Mouse (Mus musculus) lung, embryonic 16.5 days (tissue): ENCODE results near the gene Krtap28-13. TPM values are rescaled to one million over a fixed set of nuclear protein-coding genes. Genes with fewer than 3 reads are reported as not detected.

Source experiments
- ATAC-seq: fragments of 200-750 bp; cut with Nextera tagmentation; 2 replicates; pipeline ENCODE4 v1.8.0; 2017; ENCODE audit warnings: low read depth, mild to moderate bottlenecking, moderate library complexity
- H3K27ac ChIP-seq: fragments of 300-500 bp; sonication (generic); 2 replicates; pipeline ENCODE4 v1.5.1; 2014; ENCODE audit warnings: mild to moderate bottlenecking, control low read depth, low read length
- H3K27me3 ChIP-seq: fragments of 300-500 bp; sonication (generic); 2 replicates; pipeline ENCODE4 v1.6.1; 2014; ENCODE audit warnings: low read depth, low read length, mixed read lengths; ENCODE audit not compliant: control insufficient read depth, insufficient read depth
- H3K36me3 ChIP-seq: fragments of 300-500 bp; sonication (generic); 2 replicates; pipeline ENCODE4 v1.6.1; 2014; ENCODE audit warnings: low read length; ENCODE audit not compliant: control insufficient read depth, insufficient read depth
- H3K4me1 ChIP-seq: fragments of 300-500 bp; sonication (generic); replicated peaks from 2 replicates; pipeline ENCODE4 v1.6.1; 2014; ENCODE audit warnings: low read length, mixed read lengths; ENCODE audit not compliant: control insufficient read depth, insufficient read depth
- H3K4me2 ChIP-seq: fragments of 300-500 bp; sonication (generic); 2 replicates; pipeline ENCODE4 v1.6.1; 2014; ENCODE audit warnings: low read depth, low read length, control low read depth
- H3K4me3 ChIP-seq: fragments of 300-500 bp; sonication (generic); 2 replicates; pipeline ENCODE4 v1.5.1; 2014; ENCODE audit warnings: mild to moderate bottlenecking, low read length, control low read depth
- H3K9ac ChIP-seq: fragments of 300-500 bp; sonication (generic); 2 replicates; pipeline ENCODE4 v1.6.1; 2014; ENCODE audit warnings: low read length, control low read depth
- H3K9me3 ChIP-seq: fragments of 300-500 bp; sonication (generic); 2 replicates; pipeline ENCODE4 v1.6.1; 2016; ENCODE audit warnings: low read length; ENCODE audit not compliant: control insufficient read depth
- WGBS: fragments of 180-500 bp; shearing (Covaris S2); extraction: QIAGEN DNeasy Blood & Tissue Kit; methylation state at CpG from one replicate; pipeline ENCODE4 v1.1.7; 2014; 5-methylcytosine and 5-hydroxymethylcytosine counted together
- polyA plus RNA-seq: library from polyadenylated mRNA; unstranded; fragments of >200 nt; fragmentation: Nextera tagmentation; extraction: Ambion mirVana; gene quantifications from 2 replicates; pipeline ENCODE4 v1.2.1, GENCODE M21; 2015

Gene Krtap28-13
- polyA plus RNA-seq, 1 experiment from 2014 or later, result not detected

DNA sequence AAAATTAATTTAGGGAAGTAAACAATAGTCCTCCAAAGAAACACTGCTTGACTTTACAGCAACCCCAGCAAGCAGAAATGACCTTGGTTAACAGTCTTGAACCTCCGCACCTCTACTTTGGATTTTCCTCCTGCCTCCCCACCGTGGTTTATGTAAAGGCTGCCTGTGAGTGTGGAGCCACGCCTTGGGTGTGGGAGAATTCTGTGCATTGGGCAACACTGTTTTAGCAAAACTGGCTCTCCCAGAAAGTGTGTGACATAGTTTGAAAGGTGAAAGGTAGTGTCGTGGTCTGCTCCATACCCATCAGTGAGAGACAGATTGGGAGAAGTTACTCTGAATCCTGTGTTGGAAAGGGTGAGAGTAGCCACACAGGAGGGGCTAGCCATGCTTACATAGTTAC, 21.6 kb upstream of the Krtap28-13 start:
- Histone ChIP-seq H3K36me3 (no peaks in the 10 kb centered on the region), H3K4me3 (no peak overlapping the region), H3K27ac (no peak overlapping the region), H3K4me1 (peaks cover 5% of the 10 kb centered on the region; the same call in 1 of the 2 replicates), H3K9ac (no peak overlapping the region), H3K27me3 (no peaks in the 10 kb centered on the region), H3K4me2 (no peak overlapping the region), H3K9me3 (no peaks in the 10 kb centered on the region)
- WGBS, result 66% methylated on average over 4 of the region's 4 CpGs
- 0 out of 2 replicates have a peak, but pooled peaks have one; percentile 38 for ATAC-seq

DNA sequence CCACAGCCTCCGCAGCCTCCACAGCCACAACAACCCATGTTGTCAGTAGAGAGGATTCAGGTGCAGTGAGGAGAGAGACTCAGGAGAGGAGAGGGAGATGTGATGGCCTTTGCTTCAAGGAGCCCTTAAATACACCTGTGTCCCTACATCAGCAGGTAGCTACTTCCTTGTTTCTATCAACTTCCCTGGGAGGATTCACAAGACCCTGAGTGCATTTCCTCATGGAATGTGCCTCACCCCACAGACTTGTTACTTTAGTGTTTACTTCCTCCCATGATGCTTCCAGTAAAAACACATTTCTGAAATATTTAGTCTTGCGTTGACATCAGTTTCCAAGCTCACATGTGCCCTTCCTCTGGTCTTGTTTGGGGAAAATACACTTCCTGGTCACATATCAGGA, 18.4 kb upstream of the Krtap28-13 start, which contains the start of gene Krtap28-10:
Gene Krtap28-10 (minus strand): TSS at position 101 of the 400 bp plus-strand sequence.
- Histone ChIP-seq H3K9ac (no peak within 1 kb of the TSS), H3K4me2 (no peak within 1 kb of the TSS), H3K9me3 (no peaks in the 10 kb centered on the region), H3K36me3 (no peaks in the 10 kb centered on the region), H3K27me3 (no peaks in the 10 kb centered on the region), H3K4me1 (peaks cover 5% of the 10 kb centered on the region; the same call in 1 of the 2 replicates), H3K27ac (no peak within 1 kb of the TSS), H3K4me3 (no peak within 1 kb of the TSS)
- 84% methylated on average over 2 of the region's 2 CpGs for WGBS
- no peak for ATAC-seq

DNA sequence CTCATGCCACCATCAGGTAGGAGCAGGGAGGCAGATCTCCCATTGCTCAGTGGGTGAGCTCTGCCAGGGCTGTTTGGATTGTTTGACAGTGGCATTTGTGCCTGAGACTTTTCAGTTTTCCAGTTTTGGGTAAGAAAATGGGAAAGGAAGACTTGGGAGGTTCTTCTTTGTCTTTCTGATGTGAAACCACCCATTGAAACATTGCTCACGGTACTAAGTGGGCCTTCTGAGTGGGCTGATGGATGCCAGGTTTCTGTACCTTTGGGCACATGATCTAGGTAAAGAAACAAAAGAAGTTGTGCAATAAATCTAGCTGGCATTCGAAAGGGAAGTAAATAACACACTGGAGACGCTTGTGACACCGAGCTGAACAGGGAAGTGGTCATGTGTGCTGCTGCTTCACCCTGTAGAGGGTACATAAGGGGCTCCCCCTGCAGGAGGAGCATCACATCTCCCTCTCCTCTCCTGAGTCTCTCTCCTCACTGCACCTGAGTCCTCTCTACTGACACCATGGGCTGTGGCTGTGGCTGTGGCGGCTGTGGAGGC, 15.8 kb upstream of the Krtap28-13 start, which contains the start of gene Gm47969:
Gene Gm47969 (plus strand): TSS at position 51 of the 546 bp plus-strand sequence.
- ATAC-seq, result no peak
- 63% methylated on average over 5 of the region's 5 CpGs for WGBS
- H3K4me1 ChIP-seq, result no peaks in the 10 kb centered on the region
- no peak within 1 kb of the TSS for H3K4me2 ChIP-seq
- H3K27me3 ChIP-seq, result no peaks in the 10 kb centered on the region
- H3K9ac ChIP-seq, result no peak within 1 kb of the TSS
- no peaks in the 10 kb centered on the region for H3K9me3 ChIP-seq
- no peak within 1 kb of the TSS for H3K27ac ChIP-seq
- no peak within 1 kb of the TSS for H3K4me3 ChIP-seq
- no peaks in the 10 kb centered on the region for H3K36me3 ChIP-seq

DNA sequence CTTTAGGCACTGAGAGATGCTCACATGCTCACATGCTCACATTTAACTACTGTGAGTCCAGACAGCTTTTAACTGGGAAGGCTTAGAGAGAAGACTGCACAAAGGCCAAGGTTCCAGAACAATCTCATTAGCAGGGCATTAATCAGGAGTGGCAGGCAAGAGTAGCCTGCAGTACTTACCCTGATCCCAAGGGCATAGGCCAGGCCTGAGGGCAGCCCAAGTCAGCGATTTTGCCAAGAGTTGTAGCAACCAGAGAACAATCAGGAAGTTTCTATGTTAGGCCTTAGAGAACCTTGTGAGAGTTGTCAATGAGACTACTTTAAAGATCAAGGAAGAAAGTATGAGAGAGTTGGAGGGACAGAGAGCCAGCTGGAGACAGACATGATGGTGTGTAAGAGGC, 2.2 kb upstream of the Krtap28-13 start:
- no peaks in the 10 kb centered on the region for H3K36me3 ChIP-seq
- H3K27me3 ChIP-seq, result no peaks in the 10 kb centered on the region
- H3K9ac ChIP-seq, result no peak overlapping the region
- H3K9me3 ChIP-seq, result no peaks in the 10 kb centered on the region
- no peaks in the 10 kb centered on the region for H3K4me1 ChIP-seq
- H3K4me3 ChIP-seq, result no peak overlapping the region
- H3K27ac ChIP-seq, result no peak overlapping the region
- WGBS, result 39% methylated on average over 1 of the region's 1 CpGs
- ATAC-seq, result no peak
- H3K4me2 ChIP-seq, result no peak overlapping the region

DNA sequence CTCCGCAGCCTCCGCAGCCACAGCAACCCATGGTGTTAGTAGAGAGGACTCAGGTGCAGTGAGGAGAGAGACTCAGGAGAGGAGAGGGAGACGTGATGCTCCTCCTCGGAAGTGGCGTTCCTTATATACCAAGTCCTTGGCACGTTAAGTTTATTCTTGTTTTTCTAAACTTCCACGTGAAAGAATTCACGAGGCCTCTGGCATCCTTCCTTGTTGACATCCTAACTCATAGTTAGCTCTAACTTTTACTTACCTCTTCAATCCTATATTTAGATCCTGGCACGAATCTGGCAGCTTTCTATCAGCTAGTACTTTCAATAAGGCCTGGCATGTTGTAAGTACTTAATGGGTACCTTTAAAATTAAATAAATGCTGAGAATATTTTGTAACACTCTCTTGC, 1.5 kb upstream of the Krtap28-13 start, which contains the start of gene A030005K14Rik:
Gene A030005K14Rik (minus strand): TSS at position 101 of the 400 bp plus-strand sequence.
- Histone ChIP-seq H3K4me1 (no peaks in the 10 kb centered on the region), H3K36me3 (no peaks in the 10 kb centered on the region), H3K27me3 (no peaks in the 10 kb centered on the region), H3K9ac (no peak within 1 kb of the TSS), H3K4me2 (no peak within 1 kb of the TSS), H3K27ac (no peak within 1 kb of the TSS), H3K4me3 (no peak within 1 kb of the TSS), H3K9me3 (no peaks in the 10 kb centered on the region)
- no peak for ATAC-seq
- WGBS, result 80% methylated on average over 9 of the region's 9 CpGs

DNA sequence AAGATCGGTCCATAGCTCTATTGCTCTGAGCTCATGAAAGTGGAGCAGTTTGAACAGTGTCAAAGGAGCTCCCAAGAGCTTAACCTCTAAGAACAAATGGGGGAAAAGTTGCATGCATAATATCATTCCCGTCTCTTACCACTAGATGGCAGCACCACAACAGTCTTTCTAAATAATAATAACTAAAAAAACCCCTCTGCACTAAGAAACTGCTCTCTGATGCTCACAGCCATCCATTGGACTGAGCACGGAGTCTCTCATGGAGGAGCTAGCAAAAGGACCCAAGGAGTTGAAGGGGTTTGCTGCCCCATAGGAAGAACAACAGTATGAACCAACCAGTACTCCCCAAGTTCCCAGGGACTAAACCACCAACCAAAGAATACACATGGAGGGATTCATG, 4.1 kb downstream of the Krtap28-13 start:
- no peak for ATAC-seq
- no peaks in the 10 kb centered on the region for H3K36me3 ChIP-seq
- no peaks in the 10 kb centered on the region for H3K4me1 ChIP-seq
- no peaks in the 10 kb centered on the region for H3K9me3 ChIP-seq
- H3K9ac ChIP-seq, result no peak overlapping the region
- H3K27me3 ChIP-seq, result no peaks in the 10 kb centered on the region
- no peak overlapping the region for H3K4me2 ChIP-seq
- H3K27ac ChIP-seq, result no peak overlapping the region
- WGBS, result 24% methylated on average over 3 of the region's 3 CpGs
- no peak overlapping the region for H3K4me3 ChIP-seq

DNA sequence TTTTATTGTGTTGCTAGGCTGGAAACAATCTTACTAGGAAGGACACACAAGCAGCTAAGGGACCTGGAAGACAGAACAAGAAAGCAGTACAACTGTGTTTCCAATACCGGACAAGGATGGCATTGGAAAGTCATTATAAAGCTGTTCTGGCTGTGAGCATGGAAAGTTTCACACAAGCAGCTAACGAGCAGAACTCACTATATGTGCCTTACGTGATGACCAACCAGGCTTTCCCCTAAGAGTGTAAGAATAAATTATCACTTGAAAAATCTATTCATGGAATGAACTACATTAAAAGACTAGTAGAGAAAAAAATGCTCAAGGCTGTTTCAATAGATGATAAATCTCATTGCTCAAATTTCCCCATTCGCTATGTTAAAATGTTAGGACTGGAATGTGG, 5.8 kb downstream of the Krtap28-13 start:
- Histone ChIP-seq H3K27me3 (no peaks in the 10 kb centered on the region), H3K4me3 (no peak overlapping the region), H3K4me1 (no peaks in the 10 kb centered on the region), H3K4me2 (no peak overlapping the region), H3K27ac (no peak overlapping the region), H3K9ac (no peak overlapping the region), H3K36me3 (no peaks in the 10 kb centered on the region), H3K9me3 (no peaks in the 10 kb centered on the region)
- no peak for ATAC-seq
- 89% methylated on average over 4 of the region's 4 CpGs for WGBS

DNA sequence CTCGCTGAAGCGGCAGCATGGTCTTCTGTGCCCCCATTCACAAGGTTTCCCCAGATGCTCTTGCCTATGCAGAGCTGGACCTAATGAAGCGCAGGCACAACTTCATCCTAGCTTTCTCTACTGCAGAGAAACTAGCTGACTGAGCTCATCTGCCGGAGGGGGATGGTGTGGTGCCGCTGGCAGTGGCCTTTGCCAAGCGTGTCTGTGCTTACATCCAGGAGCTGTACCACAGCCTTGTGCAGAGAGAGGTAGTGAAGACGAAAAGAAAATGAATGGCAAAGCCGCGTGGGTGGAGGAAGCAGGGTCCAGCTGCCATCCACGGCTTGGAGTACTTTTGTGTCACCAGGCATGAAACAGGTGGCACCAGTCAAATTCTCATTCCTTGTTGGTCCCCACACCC, 6.5 kb downstream of the Krtap28-13 start:
- no peak for ATAC-seq
- H3K27me3 ChIP-seq, result no peaks in the 10 kb centered on the region
- 79% methylated on average over 10 of the region's 10 CpGs for WGBS
- no peak overlapping the region for H3K4me3 ChIP-seq
- no peaks in the 10 kb centered on the region for H3K4me1 ChIP-seq
- H3K4me2 ChIP-seq, result no peak overlapping the region
- H3K9me3 ChIP-seq, result no peaks in the 10 kb centered on the region
- no peak overlapping the region for H3K9ac ChIP-seq
- H3K27ac ChIP-seq, result no peak overlapping the region
- no peaks in the 10 kb centered on the region for H3K36me3 ChIP-seq

DNA sequence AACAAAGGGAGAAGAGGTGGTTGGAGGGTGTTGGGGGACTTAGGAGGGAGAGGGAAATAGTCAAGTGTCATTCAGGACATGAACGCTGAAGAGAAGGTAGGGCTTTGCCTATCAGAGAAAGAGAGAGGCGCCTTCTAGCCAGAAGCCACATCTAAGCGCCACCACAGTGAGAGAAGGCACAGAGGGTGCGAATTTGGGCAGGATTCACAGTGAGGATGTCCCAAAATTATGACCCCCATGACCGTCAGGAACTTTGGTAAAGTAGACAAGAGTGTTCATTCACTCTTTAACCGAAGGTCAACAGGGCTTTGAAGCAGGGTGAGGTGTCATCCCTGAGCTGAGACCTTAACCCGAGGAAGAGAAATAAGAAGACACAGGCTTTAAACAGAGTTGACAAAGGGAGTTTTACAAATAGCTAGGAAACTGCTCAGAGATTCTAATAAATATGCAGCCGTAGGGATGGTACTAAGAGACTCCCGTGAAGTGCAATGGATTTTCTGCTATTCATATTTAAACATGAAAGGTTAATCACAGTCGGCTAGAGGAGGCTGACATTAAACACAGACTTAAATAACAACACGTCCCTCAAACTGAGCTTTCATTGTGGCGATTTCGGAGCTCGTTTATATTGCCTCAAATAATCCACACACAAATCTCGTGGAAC, 14.9 kb downstream of the Krtap28-13 start:
- 32% methylated on average over 15 of the region's 15 CpGs for WGBS
- Histone ChIP-seq H3K36me3 (no peaks in the 10 kb centered on the region), H3K27me3 (no peaks in the 10 kb centered on the region), H3K4me2 (peak overlapping the region; percentile 48), H3K4me3 (peak overlapping the region; percentile 35), H3K9ac (no peak overlapping the region), H3K27ac (no peak overlapping the region), H3K9me3 (no peaks in the 10 kb centered on the region), H3K4me1 (no peaks in the 10 kb centered on the region)
- no peak for ATAC-seq
